Mouse (Mus musculus): ENCODE data around the gene Adam26a.
"Not testable (repeated sequence)": the region's sequence is repeated elsewhere in the genome, so short reads cannot be mapped to it uniquely, and the experiment has no call there.

Adam26a gene

GRCm38 (mm10) chr8:43576607-43577006 lies at the start of gene Adam26a:
Gene Adam26a (minus strand): TSS chr8:43576707.
- in situ Hi-C loops (cut with MboI): not testable (repeated sequence)

GRCm38 (mm10) chr8:43616046-43616445 lies 39.5 kb upstream of the Adam26a start:
- in situ Hi-C loops (cut with MboI): no loop called here

GRCm38 (mm10) chr8:43603657-43604056 lies 27.1 kb upstream of the Adam26a start:
- in situ Hi-C loops (cut with MboI): not testable (repeated sequence)

GRCm38 (mm10) chr8:43603166-43603565 lies 26.7 kb upstream of the Adam26a start:
- in situ Hi-C loops (cut with MboI): not testable (repeated sequence)

GRCm38 (mm10) chr8:43528006-43528405 lies 48.5 kb downstream of the Adam26a start, which contains the start of gene Adam26b:
Gene Adam26b (minus strand): TSS chr8:43528106.
- in situ Hi-C loops (cut with MboI): not testable (repeated sequence)
